Mouse (Mus musculus): Measurements from ENCODE around the gene Map3k9. TPM values are rescaled to one million over a fixed set of nuclear protein-coding genes. Genes with fewer than 3 reads are reported as not detected.

Gene Map3k9
- total RNA-seq, 1 experiment = 5.4 TPM

- in situ Hi-C loops (cut with MboI; ENCODE audit: low sequenced_read_pairs in 2 of 2, unreplicated experiment in 2 of 2) = no loop called here
- TF ChIP-seq HCFC1 (IDR thresholded peaks at IDR 0.05; ENCODE audit: borderline replicate concordance, insufficient read depth, low read length) = no peak
- TF ChIP-seq ZC3H11A (IDR thresholded peaks at IDR 0.05; ENCODE audit: borderline replicate concordance, low read depth, low read length) = no peak
- no peak for TF ChIP-seq MAFK (IDR thresholded peaks at IDR 0.05; ENCODE audit: insufficient read depth, low read depth, low read length)
- no peak overlapping the region for H3K4me3 ChIP-seq (ENCODE audit: insufficient read depth in 1 of 2, low read depth in 1 of 2, low read length in 2 of 2, poor library complexity in 1 of 2, severe bottlenecking in 1 of 2)
Observed at GRCm38 (mm10) chr12:81751116-81751515, 29.9 kb downstream of the Map3k9 start.

GRCm38 (mm10) chr12:81748918-81749317 is 32.1 kb downstream of the Map3k9 start:
- Histone ChIP-seq H3K4me3 (ENCODE audit: insufficient read depth in 1 of 2, low read depth in 1 of 2, low read length in 2 of 2, poor library complexity in 1 of 2, severe bottlenecking in 1 of 2) (no peak overlapping the region), H3K4me1 (ENCODE audit: control insufficient read depth in 2 of 2, insufficient read depth in 2 of 2, low read length in 2 of 2, poor library complexity in 1 of 2) (peaks cover 4 to 15% of the 10 kb centered on the region in 2 experiments; a peak in 2 of 4 replicates), H3K36me3 (ENCODE audit: control insufficient read depth, insufficient read depth, low read length, poor library complexity, severe bottlenecking) (peaks cover 3% of the 10 kb centered on the region; the same call in 1 of the 2 replicates), H3K9ac (ENCODE audit: insufficient read depth, low read depth, low read length, poor library complexity, severe bottlenecking) (no peak overlapping the region), H3K27ac (ENCODE audit: insufficient read depth, low read depth, low read length, poor library complexity, severe bottlenecking) (no peak overlapping the region), H3K9me3 (ENCODE audit: control insufficient read depth, insufficient read depth, low read depth, low read length) (no peaks in the 10 kb centered on the region)
- in situ Hi-C loops (cut with MboI; ENCODE audit: low sequenced_read_pairs in 2 of 2, unreplicated experiment in 2 of 2) = no loop called here
- no peak for DNase-seq (ENCODE audit: low read depth, low spot score)
- TF ChIP-seq ZNF384 (IDR thresholded peaks at IDR 0.05; ENCODE audit: low read depth, low read length) = no peak
- TF ChIP-seq MAFK (IDR thresholded peaks at IDR 0.05; ENCODE audit: insufficient read depth, low read depth, low read length) = no peak
- no peak for TF ChIP-seq HCFC1 (IDR thresholded peaks at IDR 0.05; ENCODE audit: borderline replicate concordance, insufficient read depth, low read length)

More at GRCm38 (mm10) chr12:81751116-81751515, 29.9 kb downstream of the Map3k9 start:
- H3K9me3 ChIP-seq (ENCODE audit: control insufficient read depth, insufficient read depth, low read depth, low read length) = no peaks in the 10 kb centered on the region
- peaks cover 0 to 7% of the 10 kb centered on the region in 2 experiments; a peak in 1 of 4 replicates for H3K4me1 ChIP-seq (ENCODE audit: control insufficient read depth in 2 of 2, insufficient read depth in 2 of 2, low read length in 2 of 2, poor library complexity in 1 of 2)
- no peaks in the 10 kb centered on the region; the same call in 1 of the 2 replicates for H3K36me3 ChIP-seq (ENCODE audit: control insufficient read depth, insufficient read depth, low read length, poor library complexity, severe bottlenecking)
- no peak overlapping the region for H3K27ac ChIP-seq (ENCODE audit: insufficient read depth, low read depth, low read length, poor library complexity, severe bottlenecking)
- no peak for DNase-seq (ENCODE audit: low read depth, low spot score)
- no peak overlapping the region for H3K9ac ChIP-seq (ENCODE audit: insufficient read depth, low read depth, low read length, poor library complexity, severe bottlenecking)

- Histone ChIP-seq H3K4me1 (ENCODE audit: control insufficient read depth in 2 of 2, insufficient read depth in 2 of 2, low read length in 2 of 2, poor library complexity in 1 of 2) (peaks cover 4 to 15% of the 10 kb centered on the region in 2 experiments; a peak in 2 of 4 replicates), H3K27ac (ENCODE audit: insufficient read depth, low read depth, low read length, poor library complexity, severe bottlenecking) (no peak overlapping the region), H3K9ac (ENCODE audit: insufficient read depth, low read depth, low read length, poor library complexity, severe bottlenecking) (no peak overlapping the region), H3K36me3 (ENCODE audit: control insufficient read depth, insufficient read depth, low read length, poor library complexity, severe bottlenecking) (peaks cover 8% of the 10 kb centered on the region; the same call in 1 of the 2 replicates), H3K9me3 (ENCODE audit: control insufficient read depth, insufficient read depth, low read depth, low read length) (no peaks in the 10 kb centered on the region), H3K4me3 (ENCODE audit: insufficient read depth in 1 of 2, low read depth in 1 of 2, low read length in 2 of 2, poor library complexity in 1 of 2, severe bottlenecking in 1 of 2) (no peak overlapping the region)
- in situ Hi-C loops (cut with MboI; ENCODE audit: low sequenced_read_pairs in 2 of 2, unreplicated experiment in 2 of 2) = no loop called here
- peak; percentile 69; the same call in 1 of the 2 replicates for TF ChIP-seq MAFK (IDR thresholded peaks at IDR 0.05; ENCODE audit: insufficient read depth, low read depth, low read length)
- TF ChIP-seq ZC3H11A (IDR thresholded peaks at IDR 0.05; ENCODE audit: borderline replicate concordance, low read depth, low read length) = no peak
- TF ChIP-seq ZNF384 (IDR thresholded peaks at IDR 0.05; ENCODE audit: low read depth, low read length) = no peak
- TF ChIP-seq HCFC1 (IDR thresholded peaks at IDR 0.05; ENCODE audit: borderline replicate concordance, insufficient read depth, low read length) = no peak
- DNase-seq (ENCODE audit: low read depth, low spot score) = no peak
Observed at GRCm38 (mm10) chr12:81748021-81748576, 32.9 kb downstream of the Map3k9 start.

- H3K9ac ChIP-seq (ENCODE audit: insufficient read depth, low read depth, low read length, poor library complexity, severe bottlenecking) = no peak overlapping the region
Observed at GRCm38 (mm10) chr12:81746400-81747024, 34.5 kb downstream of the Map3k9 start.

More at GRCm38 (mm10) chr12:81746400-81747024, 34.5 kb downstream of the Map3k9 start:
- in situ Hi-C loops (cut with MboI; ENCODE audit: low sequenced_read_pairs in 2 of 2, unreplicated experiment in 2 of 2) = no loop called here
- H3K27ac ChIP-seq (ENCODE audit: insufficient read depth, low read depth, low read length, poor library complexity, severe bottlenecking) = no peak overlapping the region
- peaks cover 8% of the 10 kb centered on the region; the same call in 1 of the 2 replicates for H3K36me3 ChIP-seq (ENCODE audit: control insufficient read depth, insufficient read depth, low read length, poor library complexity, severe bottlenecking)
- H3K9me3 ChIP-seq (ENCODE audit: control insufficient read depth, insufficient read depth, low read depth, low read length) = no peaks in the 10 kb centered on the region
- DNase-seq (ENCODE audit: low read depth, low spot score) = no peak
- no peak overlapping the region for H3K4me3 ChIP-seq (ENCODE audit: insufficient read depth in 1 of 2, low read depth in 1 of 2, low read length in 2 of 2, poor library complexity in 1 of 2, severe bottlenecking in 1 of 2)
- TF ChIP-seq ZNF384 (IDR thresholded peaks at IDR 0.05; ENCODE audit: low read depth, low read length) (no peak), ZC3H11A (IDR thresholded peaks at IDR 0.05; ENCODE audit: borderline replicate concordance, low read depth, low read length) (no peak), CHD2 (IDR thresholded peaks at IDR 0.05; ENCODE audit: low read depth, low read length) (no peak), MAFK (IDR thresholded peaks at IDR 0.05; ENCODE audit: insufficient read depth, low read depth, low read length) (no peak), HCFC1 (IDR thresholded peaks at IDR 0.05; ENCODE audit: borderline replicate concordance, insufficient read depth, low read length) (no peak)
- peaks cover 4 to 15% of the 10 kb centered on the region in 2 experiments; a peak in 2 of 4 replicates for H3K4me1 ChIP-seq (ENCODE audit: control insufficient read depth in 2 of 2, insufficient read depth in 2 of 2, low read length in 2 of 2, poor library complexity in 1 of 2)

Data from ES-E14 (cell line).